Mouse (Mus musculus): ENCODE measurements around the gene 4930503B20Rik. TPM values are rescaled to one million over a fixed set of nuclear protein-coding genes. Genes with fewer than 3 reads are reported as not detected.

Gene 4930503B20Rik
- total RNA-seq, 2 experiments from 2014 or later = 0.51 TPM; not detected in 1

GRCm38 (mm10) chr3:146602531-146602930, 48.6 kb downstream of the 4930503B20Rik start:
- ATAC-seq (ENCODE audit: poor library complexity, severe bottlenecking) = no peak

DNA sequence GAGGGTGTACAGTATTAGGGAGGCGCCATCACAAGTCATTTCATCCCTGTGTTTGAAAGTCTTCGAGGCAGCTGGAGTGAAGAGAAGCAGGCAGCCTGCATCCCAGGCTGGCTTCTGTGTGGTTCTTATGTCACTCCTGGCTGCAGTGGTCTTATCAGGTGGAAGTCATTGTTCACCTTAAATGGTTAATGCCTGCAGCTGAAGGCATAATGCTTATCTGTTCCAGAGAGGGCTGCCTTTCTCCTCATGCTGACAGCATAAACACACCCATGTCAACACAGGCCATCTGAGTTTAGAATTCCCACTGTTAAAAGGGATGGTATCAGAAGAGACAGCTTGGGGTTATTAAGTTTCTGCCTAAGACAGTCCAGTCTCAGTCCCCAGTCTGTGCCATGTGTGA, 49.9 kb downstream of the 4930503B20Rik start:
- no peak for ATAC-seq (ENCODE audit: poor library complexity, severe bottlenecking)

DNA sequence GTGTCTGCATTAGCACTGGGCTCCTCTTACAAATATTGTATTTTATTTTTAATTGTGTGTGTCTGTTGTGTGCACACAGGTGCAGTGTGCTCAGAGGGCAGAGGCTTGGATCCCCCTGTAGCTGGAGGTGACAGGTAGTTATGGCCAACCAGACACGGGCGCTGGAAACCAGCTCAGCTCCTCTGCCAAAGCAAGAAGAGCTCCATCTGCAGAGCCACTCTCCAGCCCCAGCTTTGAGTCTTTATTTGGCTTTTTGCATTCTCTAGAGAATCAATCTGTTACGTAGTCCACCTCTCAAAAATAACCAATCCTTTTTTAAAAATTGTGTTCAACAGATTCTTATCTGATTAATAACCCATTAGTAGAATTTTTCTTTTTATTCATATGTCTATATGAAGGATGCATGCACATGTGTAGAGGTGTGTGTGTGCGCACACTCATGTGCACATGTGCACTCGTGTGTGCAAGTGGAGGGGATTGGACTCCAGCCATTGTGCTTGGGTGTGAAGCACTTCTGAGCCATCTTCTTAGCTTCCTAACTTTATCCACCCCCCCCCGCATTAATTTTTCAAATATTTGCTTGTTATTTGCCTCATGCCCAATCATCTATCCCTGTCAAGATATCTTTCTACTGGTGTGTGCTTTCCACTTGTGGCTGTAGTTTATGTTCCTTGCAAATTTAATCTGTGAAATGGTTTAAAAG, 51.8 kb downstream of the 4930503B20Rik start:
- ATAC-seq (ENCODE audit: poor library complexity, severe bottlenecking) = no peak

DNA sequence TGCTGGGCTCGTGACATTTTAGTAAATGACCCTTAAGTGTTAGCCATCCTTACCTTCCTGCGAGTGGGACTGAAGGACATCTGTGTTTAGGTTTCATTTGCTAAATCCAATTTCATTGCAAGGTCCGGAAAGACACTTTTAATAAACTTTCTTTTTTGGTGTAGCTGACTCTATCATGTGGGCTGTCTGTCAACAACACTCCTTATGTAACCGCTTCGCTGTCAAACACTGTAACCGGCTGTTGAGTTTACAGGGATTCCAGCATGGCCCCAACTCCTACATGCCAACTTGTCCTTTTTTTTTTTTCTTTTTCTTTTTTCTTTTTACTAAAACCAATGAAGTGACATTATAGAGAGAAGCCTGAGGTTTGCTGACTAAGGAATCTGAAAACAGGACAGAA, 52.7 kb downstream of the 4930503B20Rik start:
- no peak for ATAC-seq (ENCODE audit: poor library complexity, severe bottlenecking)

DNA sequence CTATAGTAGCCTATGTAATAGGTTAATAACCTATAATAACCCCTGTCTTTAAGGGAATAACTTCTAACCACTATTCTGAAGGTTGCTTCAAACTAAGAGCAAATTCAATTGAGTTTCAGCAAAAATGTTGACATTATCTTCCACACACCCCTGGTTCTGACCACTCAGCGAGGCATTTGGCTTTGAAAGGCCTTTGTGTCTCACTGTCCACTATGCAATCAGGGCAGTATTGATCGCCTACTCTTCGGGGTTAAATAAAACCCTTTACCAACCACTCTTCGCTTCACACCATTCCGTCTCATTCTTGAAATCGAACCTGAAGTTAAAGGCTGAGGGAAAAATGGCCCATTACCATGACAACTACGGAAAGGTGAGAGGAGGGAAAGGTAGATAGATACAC, 54.3 kb downstream of the 4930503B20Rik start:
- ATAC-seq (ENCODE audit: poor library complexity, severe bottlenecking) = no peak

DNA sequence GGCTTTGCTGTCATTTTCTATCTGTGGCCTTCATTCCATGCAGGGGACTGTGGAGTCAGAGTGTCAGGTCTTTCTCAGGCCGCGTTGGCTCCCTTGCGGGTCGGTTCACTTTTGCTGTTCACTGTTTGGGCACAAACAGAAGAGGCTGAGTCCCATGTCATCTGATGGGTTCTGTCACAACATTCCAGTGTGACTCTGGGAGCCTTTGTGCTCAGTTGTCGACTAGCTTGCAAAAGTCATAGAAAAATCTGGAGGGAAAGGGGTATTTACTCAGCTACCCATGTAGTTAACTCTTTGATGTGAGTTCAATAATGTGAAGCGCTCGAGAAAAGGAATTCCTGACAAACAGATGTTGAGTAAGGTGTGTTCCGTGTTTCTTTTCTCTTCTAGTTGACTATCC, 54.7 kb downstream of the 4930503B20Rik start:
- no peak for ATAC-seq (ENCODE audit: poor library complexity, severe bottlenecking)

DNA sequence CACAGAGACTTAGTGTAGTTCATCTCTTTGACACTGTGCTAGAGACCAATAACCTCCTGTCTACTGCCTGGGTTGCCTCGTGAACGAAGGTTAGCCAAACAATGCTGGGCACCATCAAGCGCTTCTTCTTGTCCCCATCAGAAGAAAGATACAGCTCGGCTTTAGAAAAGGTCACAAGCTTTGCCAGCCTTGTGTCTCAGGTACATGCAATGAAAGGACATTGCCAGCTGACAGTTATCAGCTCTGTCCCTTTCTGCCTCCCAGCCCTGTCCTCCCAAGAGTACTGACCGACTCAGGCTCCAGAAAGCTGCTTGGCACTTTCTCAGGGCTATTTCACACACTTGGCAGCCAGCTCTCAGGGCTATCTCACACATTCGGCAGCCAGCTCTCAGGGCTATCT, 55.7 kb downstream of the 4930503B20Rik start:
- no peak for ATAC-seq (ENCODE audit: poor library complexity, severe bottlenecking)

Other genes with a start within 250 kb of the 4930503B20Rik start
- 6.6 and 9.1 TPM in 2 replicates for gene Ssx2ip, start 246.7 kb downstream of the 4930503B20Rik start, total RNA-seq (2015)
- gene Ssx2ip, start 246.7 kb downstream of the 4930503B20Rik start, total RNA-seq (2017) = 12.8 and 15.1 TPM in 2 replicates
- gene Ctbs, start 201.5 kb downstream of the 4930503B20Rik start, total RNA-seq (2015) = 27.2 and 37.1 TPM in 2 replicates
- 25.0 and 26.0 TPM in 2 replicates for gene Ctbs, start 201.5 kb downstream of the 4930503B20Rik start, total RNA-seq (2017)
- gene Spata1, start 151.6 kb downstream of the 4930503B20Rik start, total RNA-seq (2015) = 6.8 and 12.8 TPM in 2 replicates
- gene Spata1, start 151.6 kb downstream of the 4930503B20Rik start, total RNA-seq (2017) = 6.3 and 16.1 TPM in 2 replicates
- gene Gng5, start 151.5 kb downstream of the 4930503B20Rik start, total RNA-seq (2015) = 436 and 445 TPM in 2 replicates
- gene Gng5, start 151.5 kb downstream of the 4930503B20Rik start, total RNA-seq (2017) = 196 and 210 TPM in 2 replicates
- gene Rpf1, start 129.9 kb downstream of the 4930503B20Rik start, total RNA-seq (2015) = 61.3 and 64.3 TPM in 2 replicates
- gene Rpf1, start 129.9 kb downstream of the 4930503B20Rik start, total RNA-seq (2017) = 70.0 and 70.2 TPM in 2 replicates
- not detected in 2 replicates for gene Uox, start 80.9 kb downstream of the 4930503B20Rik start, total RNA-seq (2015)
- gene Uox, start 80.9 kb downstream of the 4930503B20Rik start, total RNA-seq (2017) = not detected in 2 replicates
- gene Dnase2b, start 35.7 kb downstream of the 4930503B20Rik start, total RNA-seq (2015) = 0.16 and 0.39 TPM in 2 replicates
- 0.22 and 0.65 TPM in 2 replicates for gene Dnase2b, start 35.7 kb downstream of the 4930503B20Rik start, total RNA-seq (2017)
- gene Samd13, start 34.3 kb upstream of the 4930503B20Rik start, total RNA-seq (2015) = 1.7 TPM in 2 replicates
- 1.1 and 2.1 TPM in 2 replicates for gene Samd13, start 34.3 kb upstream of the 4930503B20Rik start, total RNA-seq (2017)
- gene Prkacb, start 161.7 kb upstream of the 4930503B20Rik start, total RNA-seq (2015) = 47.3 and 50.7 TPM in 2 replicates
- gene Prkacb, start 161.7 kb upstream of the 4930503B20Rik start, total RNA-seq (2017) = 58.2 and 59.8 TPM in 2 replicates
- gene Ttll7, start 201.1 kb upstream of the 4930503B20Rik start, total RNA-seq (2015) = not detected in 2 replicates
- gene Ttll7, start 201.1 kb upstream of the 4930503B20Rik start, total RNA-seq (2017) = 0.15 TPM in 1 of 2 replicates, not detected in the other

Measured in megakaryocyte, adult 5-6 weeks (primary cell).